Comparison of ENCODE assay signal across 16 mouse cellular contexts in the genomic region with DNA sequence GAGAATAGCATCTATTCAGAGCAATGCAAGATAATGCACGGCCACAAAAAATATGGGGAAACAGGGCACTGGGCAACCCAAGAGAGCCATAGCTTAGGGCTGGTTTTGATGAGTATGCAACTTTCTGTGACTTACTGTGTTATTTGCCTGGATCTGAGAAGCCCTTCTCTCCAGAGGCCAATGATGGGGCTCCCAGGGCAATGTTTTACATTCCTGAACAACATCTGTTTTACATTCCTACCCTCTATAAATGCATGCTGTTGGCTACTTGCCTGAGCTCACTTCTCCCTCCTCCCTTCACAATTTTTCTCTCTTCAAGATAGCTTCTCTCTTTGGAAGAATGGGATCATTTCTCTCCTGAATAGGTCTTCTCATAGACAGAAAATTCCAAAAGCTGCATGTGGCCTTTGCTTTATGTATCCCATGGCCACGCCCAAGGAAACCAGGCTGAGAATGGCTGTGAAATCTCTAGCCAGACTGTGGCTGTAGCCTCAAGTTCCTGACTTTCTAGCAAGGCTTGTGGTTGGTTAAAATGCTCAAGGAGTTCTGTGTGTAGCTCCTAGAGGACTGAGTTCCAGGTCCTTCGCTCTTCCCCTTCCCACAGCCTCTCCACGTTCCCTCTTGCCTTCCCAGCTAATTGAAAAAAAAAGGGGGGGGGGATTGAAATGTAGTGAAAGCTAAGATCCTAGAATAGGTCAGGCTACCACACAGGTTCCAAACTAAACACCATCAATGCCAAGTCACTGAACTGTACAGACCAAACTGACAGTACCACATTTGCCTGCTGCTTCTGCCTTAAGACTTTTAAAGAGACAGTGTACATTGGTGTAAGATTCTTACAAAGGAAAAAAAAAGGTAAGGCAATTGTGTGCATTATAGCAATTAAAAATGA.
DNase-seq lines count a peak whose midpoint lies in the region; ATAC-seq and TF ChIP-seq lines count a peak whose summit lies in the region.
"Had no signal": no experiment of that assay in that cellular context is flagged by ENCODE, and none has a peak within 500 bp of the region (broad histone marks: within the 10 kb centered on the region; RNA-seq: fewer than 3 reads in every experiment).

No protein-coding gene starts in this region.

- H3K9ac ChIP-seq in forebrain, embryonic 11.5 days (ENCODE audit: low read length) = no peak overlapping the region
- H3K9ac ChIP-seq in forebrain, postnatal 0 days = no peak overlapping the region
- no peak overlapping the region for H3K9ac ChIP-seq in kidney, postnatal 0 days (ENCODE audit: low read depth, low read length)
- H3K9ac ChIP-seq in embryonic facial prominence, embryonic 12.5 days = no peak overlapping the region
- no peak overlapping the region for H3K9ac ChIP-seq in limb, embryonic 13.5 days
- H3K9ac ChIP-seq: hindbrain, embryonic 12.5 days; midbrain, embryonic 15.5 days had no signal

- DNase-seq in forebrain, embryonic 11.5 days (ENCODE audit: low spot score) = peak; percentile 52
- DNase-seq in forebrain, postnatal 0 days = no peak
- DNase-seq in kidney, postnatal 0 days (ENCODE audit: low spot score) = peak; percentile 45
- no peak for DNase-seq in kidney, adult 18-20 months
- DNase-seq in adrenal gland, postnatal 36 days = no peak
- no peak for DNase-seq in frontal cortex, postnatal 14 days (ENCODE audit: low spot score in 2 of 2)
- DNase-seq: cerebellum, postnatal 36 days; lung, postnatal 36 days; right cerebral cortex, postnatal 25 days; thymus, postnatal 36 days had no signal

- H3K27ac ChIP-seq in forebrain, embryonic 11.5 days (ENCODE audit: low read depth, low read length) = no peak overlapping the region
- no peak overlapping the region for H3K27ac ChIP-seq in forebrain, postnatal 0 days (ENCODE audit: low read depth, low read length)
- H3K27ac ChIP-seq in kidney, postnatal 0 days = no peak overlapping the region
- H3K27ac ChIP-seq in embryonic facial prominence, embryonic 12.5 days = peak overlapping the region; percentile 81
- H3K27ac ChIP-seq in limb, embryonic 13.5 days = peak overlapping the region; percentile 78
- H3K27ac ChIP-seq: hindbrain, embryonic 12.5 days; midbrain, embryonic 15.5 days had no signal

- H3K36me3 ChIP-seq in forebrain, embryonic 11.5 days (ENCODE audit: control insufficient read depth, insufficient read depth, low read length) = no peaks in the 10 kb centered on the region
- no peaks in the 10 kb centered on the region for H3K36me3 ChIP-seq in forebrain, postnatal 0 days (ENCODE audit: insufficient read depth)
- no peaks in the 10 kb centered on the region for H3K36me3 ChIP-seq in kidney, postnatal 0 days (ENCODE audit: insufficient read depth, low read length)
- H3K36me3 ChIP-seq in embryonic facial prominence, embryonic 12.5 days = no peaks in the 10 kb centered on the region
- H3K36me3 ChIP-seq in limb, embryonic 13.5 days = no peaks in the 10 kb centered on the region
- H3K36me3 ChIP-seq: G1E; hindbrain, embryonic 12.5 days; midbrain, embryonic 15.5 days had no signal

- no peak overlapping the region for H3K4me2 ChIP-seq in forebrain, embryonic 11.5 days (ENCODE audit: low read depth, low read length, severe bottlenecking)
- H3K4me2 ChIP-seq in forebrain, postnatal 0 days (ENCODE audit: low read depth) = no peak overlapping the region
- no peak overlapping the region for H3K4me2 ChIP-seq in kidney, postnatal 0 days (ENCODE audit: low read length)
- no peak overlapping the region for H3K4me2 ChIP-seq in embryonic facial prominence, embryonic 12.5 days (replicated peaks)
- peak overlapping the region; percentile 28; the same call in 1 of the 2 replicates for H3K4me2 ChIP-seq in limb, embryonic 13.5 days (replicated peaks)
- H3K4me2 ChIP-seq: hindbrain, embryonic 12.5 days; midbrain, embryonic 15.5 days had no signal

- H3K4me3 ChIP-seq in forebrain, embryonic 11.5 days (ENCODE audit: low read depth, low read length) = no peak overlapping the region
- no peak overlapping the region for H3K4me3 ChIP-seq in forebrain, postnatal 0 days (ENCODE audit: low read depth, low read length)
- no peak overlapping the region for H3K4me3 ChIP-seq in kidney, postnatal 0 days (replicated peaks; ENCODE audit: low read depth, low read length)
- H3K4me3 ChIP-seq in embryonic facial prominence, embryonic 12.5 days = no peak overlapping the region
- no peak overlapping the region for H3K4me3 ChIP-seq in limb, embryonic 13.5 days
- H3K4me3 ChIP-seq: hindbrain, embryonic 12.5 days; midbrain, embryonic 15.5 days had no signal

- ATAC-seq in forebrain, embryonic 11.5 days (replicated peaks; ENCODE audit: low FRiP score) = no peak
- ATAC-seq in forebrain, postnatal 0 days = no peak
- no peak for ATAC-seq in kidney, postnatal 0 days (replicated peaks; ENCODE audit: low FRiP score, low read depth)
- peak; percentile 72; the same call in 1 of the 2 replicates for ATAC-seq in embryonic facial prominence, embryonic 12.5 days (ENCODE audit: insufficient number of reproducible peaks, insufficient read depth, low FRiP score, low TSS enrichment)
- peak; percentile 93 for ATAC-seq in limb, embryonic 13.5 days (ENCODE audit: low FRiP score, low read depth)
- ATAC-seq: forebrain, embryonic 14.5 days; midbrain, embryonic 15.5 days had no signal

- no peaks in the 10 kb centered on the region for H3K27me3 ChIP-seq in forebrain, embryonic 11.5 days (ENCODE audit: control insufficient read depth, insufficient read depth, low read length)
- H3K27me3 ChIP-seq in forebrain, postnatal 0 days (ENCODE audit: insufficient read depth, low read length) = no peaks in the 10 kb centered on the region
- H3K27me3 ChIP-seq in kidney, postnatal 0 days (ENCODE audit: insufficient read depth, low read length) = no peaks in the 10 kb centered on the region
- no peaks in the 10 kb centered on the region for H3K27me3 ChIP-seq in embryonic facial prominence, embryonic 12.5 days
- H3K27me3 ChIP-seq in limb, embryonic 13.5 days = no peaks in the 10 kb centered on the region
- H3K27me3 ChIP-seq: hindbrain, embryonic 12.5 days; midbrain, embryonic 15.5 days had no signal

- H3K4me1 ChIP-seq in forebrain, embryonic 11.5 days (replicated peaks; ENCODE audit: control insufficient read depth, insufficient read depth, low read length) = no peaks in the 10 kb centered on the region
- H3K4me1 ChIP-seq in forebrain, postnatal 0 days (ENCODE audit: insufficient read depth) = peaks cover 4% of the 10 kb centered on the region; the same call in 1 of the 2 replicates
- H3K4me1 ChIP-seq in kidney, postnatal 0 days (replicated peaks; ENCODE audit: insufficient read depth, low read length) = no peaks in the 10 kb centered on the region
- peaks cover 21% of the 10 kb centered on the region for H3K4me1 ChIP-seq in embryonic facial prominence, embryonic 12.5 days
- H3K4me1 ChIP-seq in limb, embryonic 13.5 days = peaks cover 21% of the 10 kb centered on the region
- H3K4me1 ChIP-seq: hindbrain, embryonic 12.5 days; midbrain, embryonic 15.5 days had no signal

- no peak for TF ChIP-seq CTCF in forebrain, postnatal 0 days (IDR thresholded peaks at IDR 0.05; ENCODE audit: low read depth)
- no peak for TF ChIP-seq CTCF in kidney, postnatal 0 days (IDR thresholded peaks at IDR 0.05; ENCODE audit: low read depth)

- 71% methylated on average over 4 of the region's 4 CpGs for WGBS in forebrain, embryonic 11.5 days
- WGBS in forebrain, postnatal 0 days = 88% methylated on average over 4 of the region's 4 CpGs
- 54% methylated on average over 4 of the region's 4 CpGs for WGBS in kidney, postnatal 0 days
- 39% methylated on average over 4 of the region's 4 CpGs for WGBS in embryonic facial prominence, embryonic 12.5 days
- 21% methylated on average over 4 of the region's 4 CpGs for WGBS in limb, embryonic 13.5 days

- no peaks in the 10 kb centered on the region; the same call in 1 of the 2 replicates for H3K9me3 ChIP-seq in forebrain, embryonic 11.5 days (ENCODE audit: control insufficient read depth, low read length)
- no peaks in the 10 kb centered on the region for H3K9me3 ChIP-seq in forebrain, postnatal 0 days (ENCODE audit: low read length)
- H3K9me3 ChIP-seq in kidney, postnatal 0 days (replicated peaks; ENCODE audit: low read length) = no peaks in the 10 kb centered on the region
- H3K9me3 ChIP-seq in embryonic facial prominence, embryonic 12.5 days = no peaks in the 10 kb centered on the region
- no peaks in the 10 kb centered on the region for H3K9me3 ChIP-seq in limb, embryonic 13.5 days
- H3K9me3 ChIP-seq: hindbrain, embryonic 12.5 days; midbrain, embryonic 15.5 days had no signal

Comparison
In these comparisons a context has a peak if more than half of its experiments do, and no peak if none do; other contexts are left out.
1. DNase-seq: peak in forebrain, embryonic 11.5 days (single experiment) and kidney, postnatal 0 days (single experiment); none in forebrain, postnatal 0 days (single experiment), kidney, adult 18-20 months (single experiment), adrenal gland, postnatal 36 days (0 of 2) and frontal cortex, postnatal 14 days (0 of 2).
2. ATAC-seq: peak in embryonic facial prominence, embryonic 12.5 days (single experiment) and limb, embryonic 13.5 days (single experiment); none in forebrain, embryonic 11.5 days (single experiment), forebrain, postnatal 0 days (single experiment) and kidney, postnatal 0 days (single experiment).
3. H3K27ac ChIP-seq: peak in embryonic facial prominence, embryonic 12.5 days (single experiment) and limb, embryonic 13.5 days (single experiment); none in forebrain, embryonic 11.5 days (single experiment), forebrain, postnatal 0 days (single experiment) and kidney, postnatal 0 days (single experiment).